Mouse (Mus musculus): ENCODE measurements around the gene Prr15l.
A peak's percentile ranks its signal among the peaks of the same experiment; 100 is the strongest.

The Prr15l gene

GRCm38 (mm10) chr11:96919003-96919402 lies 8.9 kb upstream of the Prr15l start:
- no peak for DNase-seq

GRCm38 (mm10) chr11:96924861-96925260 lies 3.0 kb upstream of the Prr15l start:
- DNase-seq: no peak

GRCm38 (mm10) chr11:96925469-96926148 lies 2.3 kb upstream of the Prr15l start:
- no peak for DNase-seq

- DNase-seq: no peak
These were observed 1.3 kb upstream of the Prr15l start for GRCm38 (mm10) chr11:96926587-96926986.

- DNase-seq: no peak
These were observed 787 bp downstream of the Prr15l start for GRCm38 (mm10) chr11:96928691-96929090.

- no peak for DNase-seq
These were observed 1.3 kb downstream of the Prr15l start for GRCm38 (mm10) chr11:96929096-96929765.

- no peak for DNase-seq
These were observed 1.9 kb downstream of the Prr15l start for GRCm38 (mm10) chr11:96929766-96930331.

GRCm38 (mm10) chr11:96931327-96932062 lies 3.6 kb downstream of the Prr15l start:
- no peak for DNase-seq

GRCm38 (mm10) chr11:96933562-96934276 lies 5.8 kb downstream of the Prr15l start:
- DNase-seq: no peak

- DNase-seq: no peak
These were observed 7.0 kb downstream of the Prr15l start for GRCm38 (mm10) chr11:96934921-96935356.

GRCm38 (mm10) chr11:96935872-96936650 lies 8.2 kb downstream of the Prr15l start:
- DNase-seq: no peak

- DNase-seq: no peak
These were observed 9.9 kb downstream of the Prr15l start for GRCm38 (mm10) chr11:96937549-96938425.

- no peak for DNase-seq
These were observed 10.5 kb downstream of the Prr15l start for GRCm38 (mm10) chr11:96938426-96938800.

- peak in 1 of 2 experiments; percentile 33 for DNase-seq
These were observed 12.9 kb downstream of the Prr15l start for GRCm38 (mm10) chr11:96940578-96941465.

- DNase-seq: no peak
These were observed 14.2 kb downstream of the Prr15l start for GRCm38 (mm10) chr11:96941989-96942590.

GRCm38 (mm10) chr11:96943746-96944304 lies 15.9 kb downstream of the Prr15l start, which contains the start of gene Pnpo:
Pnpo (minus strand) TSS chr11:96943986.
- peak; percentile 86 to 92 for DNase-seq

- peak in 1 of 2 experiments; percentile 34 for DNase-seq
These were observed 17.1 kb downstream of the Prr15l start for GRCm38 (mm10) chr11:96944844-96945580.

- no peak for DNase-seq
These were observed 18.6 kb downstream of the Prr15l start for GRCm38 (mm10) chr11:96946498-96946897.
